Mouse (Mus musculus) urinary bladder, postnatal 4 days (tissue): ENCODE results near the gene Hist1h1e.

Experiments
- DNase-seq, 2 experiments: peaks; one replicate each; pipeline ENCODE4 v3.0.0; 2021 to 2022; ENCODE audit warnings: low spot score in 2 of 2

Hist1h1e gene

GRCm38 (mm10) chr13:23622175-23622671 is at the start of gene Hist1h1e:
Gene Hist1h1e (minus strand): TSS chr13:23622558.
- DNase-seq, result peak; percentile 86 to 91

- DNase-seq, result no peak
These were observed 40.2 kb upstream of the Hist1h1e start for GRCm38 (mm10) chr13:23662536-23662935.

DNA sequence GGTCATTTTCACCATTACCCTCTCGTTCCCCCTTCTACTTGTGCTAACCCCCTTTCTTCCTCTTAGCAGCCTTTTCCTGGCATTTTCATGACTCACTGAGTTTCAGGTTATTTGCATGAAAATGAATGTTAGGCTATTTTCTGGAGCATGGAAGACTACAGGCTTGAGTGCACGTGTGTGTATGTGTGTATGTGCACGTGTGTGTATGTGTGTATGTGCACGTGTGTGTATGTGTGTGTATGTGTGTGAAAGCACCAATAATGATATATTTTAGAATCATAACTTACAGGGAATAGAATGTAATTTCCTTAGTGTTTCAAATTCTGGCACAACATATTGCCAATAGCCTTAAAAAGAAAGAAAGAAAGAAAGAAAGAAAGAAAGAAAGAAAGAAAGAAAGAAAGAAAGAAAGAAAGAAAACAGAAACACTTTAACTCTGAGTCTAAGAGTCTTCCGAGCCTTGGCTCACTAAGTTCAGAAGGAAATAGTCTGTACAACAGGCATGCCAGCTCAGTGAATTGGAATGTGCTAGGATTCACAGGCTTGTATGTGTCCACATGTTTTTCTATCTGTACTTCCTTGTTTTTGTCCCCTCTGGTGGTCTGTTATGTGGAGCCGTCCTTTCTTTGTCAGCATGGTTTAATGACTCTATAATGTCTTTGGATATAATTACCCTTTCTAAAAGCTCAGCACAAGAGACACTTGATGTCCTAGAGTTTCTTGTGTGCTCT is 37.4 kb upstream of the Hist1h1e start:
- DNase-seq, result no peak

DNA sequence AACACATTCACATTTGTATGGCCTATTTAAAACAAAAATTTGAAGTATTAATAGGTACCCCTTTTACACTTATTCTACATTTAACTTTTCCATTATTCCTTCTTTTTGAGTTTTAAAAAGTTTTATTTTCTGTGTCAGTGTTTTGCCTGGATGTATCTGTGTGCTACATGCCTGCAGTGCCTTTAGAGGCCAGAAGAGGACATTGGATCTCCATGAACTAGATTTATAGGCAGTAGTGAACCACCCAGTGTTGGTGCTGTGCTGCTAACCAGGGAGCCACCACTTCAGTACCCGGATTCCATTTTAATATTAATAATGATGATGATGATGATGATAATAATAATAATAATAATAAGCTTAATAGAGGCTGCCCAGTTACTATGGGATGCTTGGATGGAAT is 8.3 kb upstream of the Hist1h1e start:
- no peak for DNase-seq

DNA sequence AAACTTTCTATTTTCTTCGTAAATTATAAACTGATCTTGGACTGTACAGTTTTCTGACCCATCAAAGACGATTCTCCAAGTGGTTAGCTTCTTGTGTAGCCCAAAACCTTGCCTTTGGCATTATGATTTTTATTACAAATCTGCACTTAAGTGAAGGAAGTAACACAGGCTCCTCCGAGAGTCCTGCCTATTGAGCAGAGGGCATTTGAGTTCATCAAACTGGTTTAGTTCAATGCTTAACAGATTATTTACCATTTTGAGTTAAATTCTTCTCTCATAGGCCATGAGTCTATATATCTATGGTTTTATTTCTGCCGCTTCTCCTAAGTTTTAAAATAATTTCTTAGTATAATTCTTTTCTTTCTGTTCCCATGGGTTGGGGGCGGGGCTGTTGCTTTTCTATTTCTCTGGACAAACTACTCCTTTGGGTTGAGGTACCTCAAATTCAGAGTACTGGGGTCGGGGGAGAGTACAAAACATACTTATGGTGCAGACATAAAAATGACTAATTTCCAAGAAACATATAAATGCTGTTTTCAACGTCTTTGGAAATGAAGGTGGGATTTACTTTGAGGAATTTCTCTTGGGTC is 598 bp upstream of the Hist1h1e start:
- DNase-seq, result no peak

DNA sequence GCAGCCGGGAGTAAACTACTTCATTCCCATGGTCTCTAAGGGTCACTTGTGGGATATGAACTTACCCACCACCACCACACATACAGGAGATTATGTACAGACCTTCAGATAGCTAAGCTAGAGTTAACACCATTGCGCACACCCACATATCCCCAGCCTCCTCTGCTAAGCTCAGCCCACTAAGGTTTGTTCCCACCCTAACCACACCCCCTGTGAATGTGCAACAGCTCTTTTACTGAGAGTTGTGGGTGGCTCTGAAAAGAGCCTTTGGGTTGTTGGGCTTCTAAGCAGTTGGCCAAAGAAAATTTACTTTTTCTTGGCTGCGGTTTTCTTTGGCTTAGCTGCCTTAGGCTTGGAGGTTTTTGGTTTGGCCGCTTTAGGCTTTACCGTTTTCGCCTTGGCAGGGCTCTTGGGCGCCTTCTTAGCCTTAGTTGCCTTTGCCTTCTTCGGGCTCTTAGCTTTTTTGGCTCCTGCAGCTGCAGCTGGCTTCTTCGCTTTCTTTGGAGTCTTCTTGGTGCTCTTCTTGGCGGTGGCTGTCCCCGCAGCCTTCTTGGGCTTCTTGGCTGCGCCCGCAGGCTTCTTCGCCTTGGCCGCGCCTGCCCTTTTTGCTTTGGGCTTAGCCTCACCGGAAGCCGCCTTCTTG is 705 bp downstream of the Hist1h1e start:
- peak; percentile 65 to 71 for DNase-seq

DNA sequence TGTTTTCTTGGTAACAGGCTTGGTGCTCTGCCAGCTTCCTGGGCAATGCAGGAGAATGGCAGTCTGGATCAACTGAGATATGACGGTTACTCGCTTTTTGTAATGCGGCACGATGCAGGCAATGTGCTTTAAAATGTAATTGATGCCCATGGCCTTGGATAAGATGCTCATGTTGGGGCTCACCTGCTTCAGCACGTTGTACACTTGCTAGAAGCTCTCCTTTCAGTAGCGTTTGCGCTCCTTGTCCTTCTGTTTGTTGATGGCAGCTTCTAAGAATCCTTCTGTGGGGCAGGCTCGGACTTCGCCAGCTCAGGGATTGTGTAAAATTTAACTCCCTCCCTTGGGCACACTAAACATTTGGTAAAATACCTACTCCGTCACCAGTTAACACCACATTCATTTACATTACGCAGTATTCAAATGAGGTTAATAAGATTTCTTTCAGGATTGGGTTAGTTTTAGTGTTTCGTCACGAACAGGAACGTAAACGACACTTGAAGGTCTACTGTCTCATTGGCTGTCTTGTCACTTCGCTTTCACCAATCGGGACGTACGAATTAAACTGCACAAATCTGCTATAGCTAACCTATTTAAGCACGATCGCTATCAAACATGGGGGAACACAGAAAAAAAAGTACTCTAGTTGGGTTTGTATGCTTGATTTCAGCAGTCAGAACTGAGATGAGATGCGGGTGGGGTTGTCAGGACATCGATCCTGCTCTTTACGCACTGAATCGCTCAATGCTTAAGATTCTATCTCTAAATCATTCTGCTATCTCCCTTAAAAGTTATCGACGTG is 1.4 kb downstream of the Hist1h1e start, which contains the start of gene Hist1h2be:
Gene Hist1h2be, minus strand, starts transcription at position 392 of the 799 bp plus-strand sequence.
- DNase-seq, result peak in 1 of 2 experiments; percentile 37

DNA sequence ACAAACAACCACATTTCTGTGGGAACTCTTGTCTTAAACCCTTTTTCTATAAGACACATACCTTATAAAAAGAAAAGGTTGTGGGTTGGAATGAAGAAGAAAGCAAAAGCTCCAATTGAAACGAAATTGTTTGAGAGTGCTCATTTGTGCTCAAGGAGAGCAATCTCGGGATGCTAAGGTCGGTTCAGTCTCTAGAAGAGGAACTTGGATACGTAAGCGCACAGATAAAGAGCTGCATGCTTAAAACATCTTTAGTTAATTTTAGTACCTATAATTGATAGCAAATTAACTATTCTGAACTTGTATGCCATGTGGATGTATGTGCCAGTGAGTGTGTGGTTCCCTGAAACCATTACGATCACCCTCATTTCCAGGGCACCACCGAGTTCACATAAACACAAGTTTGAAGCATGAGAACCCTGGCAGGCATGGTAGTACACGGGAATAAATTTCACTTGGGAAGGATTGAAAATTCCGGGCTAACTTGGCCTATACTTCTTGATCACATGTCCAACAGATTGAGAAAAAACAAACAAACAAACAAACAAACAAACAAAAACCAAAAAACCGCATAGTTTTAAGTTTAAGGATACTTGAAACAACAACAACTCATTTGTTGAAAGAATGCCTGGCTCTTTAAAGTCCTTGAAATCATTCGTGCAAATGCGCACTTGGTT is 2.2 kb downstream of the Hist1h1e start:
- DNase-seq, result no peak

DNA sequence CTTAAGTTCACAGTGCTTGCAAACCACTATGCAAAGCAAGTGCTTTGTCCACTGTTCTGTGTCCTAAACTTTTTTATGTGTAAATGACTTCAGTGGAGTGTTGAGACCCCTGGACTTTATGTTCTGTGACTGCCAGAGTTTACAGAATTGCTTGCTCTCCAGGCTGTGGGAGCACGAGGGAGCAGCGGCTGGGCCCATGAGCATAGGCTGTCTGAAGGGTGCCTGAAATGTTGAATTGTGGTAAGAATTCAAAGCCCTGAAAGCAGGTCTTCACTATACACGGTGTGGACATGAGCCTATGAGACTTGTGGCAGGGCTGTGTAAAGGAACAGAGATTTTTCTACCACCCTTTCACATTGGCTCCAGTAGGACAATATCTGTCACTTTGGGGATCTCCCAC is 10.7 kb downstream of the Hist1h1e start:
- DNase-seq, result no peak

- no peak for DNase-seq
These were observed 12.0 kb downstream of the Hist1h1e start for GRCm38 (mm10) chr13:23610393-23610792.

GRCm38 (mm10) chr13:23609844-23610243 is 12.5 kb downstream of the Hist1h1e start:
- no peak for DNase-seq

- no peak for DNase-seq
These were observed 13.1 kb downstream of the Hist1h1e start for GRCm38 (mm10) chr13:23609209-23609608.

DNA sequence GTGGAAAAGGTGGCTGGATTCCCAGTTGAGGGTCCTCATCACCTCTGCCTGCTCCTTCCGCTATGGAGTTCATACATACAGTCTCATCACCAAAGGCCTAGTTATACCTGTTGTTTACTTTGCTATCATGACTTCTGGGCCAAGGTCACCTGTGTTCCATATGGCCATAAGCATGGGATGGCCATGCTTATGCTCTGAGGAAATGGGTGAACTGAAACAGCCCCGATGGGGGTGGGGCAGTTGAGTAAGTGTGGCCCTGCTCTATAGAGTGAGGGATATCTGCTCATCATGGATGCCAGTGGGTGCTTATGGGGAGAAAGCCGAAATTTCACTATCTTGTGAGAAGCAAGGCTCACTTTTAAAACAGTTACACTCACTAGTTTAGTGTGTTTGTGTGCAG is 17.3 kb downstream of the Hist1h1e start:
- no peak for DNase-seq

- no peak for DNase-seq
These were observed 17.9 kb downstream of the Hist1h1e start for GRCm38 (mm10) chr13:23604452-23604851.

- DNase-seq, result no peak
These were observed 19.1 kb downstream of the Hist1h1e start for GRCm38 (mm10) chr13:23603182-23603699.

DNA sequence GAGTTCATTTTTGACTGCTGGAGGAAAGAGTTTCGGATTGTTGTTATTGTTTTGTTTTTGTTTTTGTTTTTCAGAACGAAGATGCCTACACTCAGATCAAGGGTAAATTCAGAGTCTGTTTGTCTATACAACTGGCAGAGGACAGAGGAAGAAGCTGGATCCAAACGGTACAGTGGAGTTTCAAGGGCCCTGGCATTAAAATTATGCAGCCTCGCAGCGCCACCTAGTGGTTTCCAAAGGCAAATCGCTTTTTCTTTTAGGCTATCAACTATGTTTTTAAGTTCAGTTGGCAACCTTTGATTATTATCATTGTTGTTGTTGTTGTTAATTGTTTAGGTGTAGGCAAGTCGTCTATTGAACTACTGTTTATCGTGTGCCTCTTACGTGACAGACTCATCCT is 24.4 kb downstream of the Hist1h1e start:
- peak; percentile 56 to 82 for DNase-seq

DNA sequence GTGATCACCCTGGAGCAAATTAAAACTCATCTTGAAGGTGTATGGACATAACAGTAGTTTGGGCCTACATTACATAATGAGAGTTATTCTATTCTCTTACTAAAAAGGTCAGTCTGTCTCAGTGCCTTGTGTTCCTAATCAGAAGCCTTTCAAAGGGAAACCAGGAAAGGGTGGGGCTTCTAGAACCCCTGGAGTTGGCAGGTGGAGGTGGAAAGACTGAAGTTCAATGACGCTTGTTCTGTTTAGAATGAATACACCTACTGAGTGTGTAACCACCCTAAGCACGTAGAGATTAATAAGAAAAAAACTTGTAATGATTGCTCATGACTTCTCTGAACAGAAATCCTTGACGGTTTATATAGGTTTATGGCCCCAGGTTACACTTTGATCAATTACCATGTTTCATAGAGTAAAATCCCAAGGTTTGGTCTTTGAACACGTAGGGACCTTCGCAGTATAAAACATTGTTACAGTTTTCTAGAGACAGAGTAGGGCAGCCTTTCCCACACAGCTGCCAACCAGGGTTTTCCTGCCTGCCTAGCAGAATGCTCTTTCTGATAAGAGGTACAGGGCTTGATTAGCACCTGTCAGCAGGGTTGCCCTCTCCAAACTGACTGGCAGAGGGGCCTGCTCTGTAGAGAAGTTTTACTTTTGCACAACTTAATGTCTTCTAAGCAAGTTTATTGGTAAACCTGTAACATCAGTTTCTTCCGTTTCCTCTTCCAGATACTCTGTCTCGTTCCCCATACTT is 26.6 kb downstream of the Hist1h1e start:
- DNase-seq, result no peak

DNA sequence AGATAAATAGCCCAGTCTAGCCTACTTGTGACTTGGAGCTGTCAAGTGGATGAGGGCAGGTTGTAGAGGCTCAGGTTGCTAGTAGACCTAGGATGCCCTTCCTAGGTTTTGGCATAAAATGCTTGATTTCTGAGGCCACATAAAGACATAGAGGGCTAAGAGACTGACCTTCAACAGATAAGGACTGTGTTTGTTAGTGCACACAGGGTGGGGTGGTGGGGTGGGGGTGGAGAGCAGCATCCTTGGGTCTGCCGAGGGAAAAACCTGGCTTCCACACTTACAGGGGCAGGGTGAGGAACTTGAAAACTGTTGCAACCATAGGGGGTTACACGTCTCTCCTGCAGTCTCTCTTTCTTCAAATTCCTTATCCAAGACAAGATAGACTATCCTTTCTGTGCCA is 27.2 kb downstream of the Hist1h1e start:
- DNase-seq, result no peak

- no peak for DNase-seq
These were observed 29.1 kb downstream of the Hist1h1e start for GRCm38 (mm10) chr13:23593051-23593770.

DNA sequence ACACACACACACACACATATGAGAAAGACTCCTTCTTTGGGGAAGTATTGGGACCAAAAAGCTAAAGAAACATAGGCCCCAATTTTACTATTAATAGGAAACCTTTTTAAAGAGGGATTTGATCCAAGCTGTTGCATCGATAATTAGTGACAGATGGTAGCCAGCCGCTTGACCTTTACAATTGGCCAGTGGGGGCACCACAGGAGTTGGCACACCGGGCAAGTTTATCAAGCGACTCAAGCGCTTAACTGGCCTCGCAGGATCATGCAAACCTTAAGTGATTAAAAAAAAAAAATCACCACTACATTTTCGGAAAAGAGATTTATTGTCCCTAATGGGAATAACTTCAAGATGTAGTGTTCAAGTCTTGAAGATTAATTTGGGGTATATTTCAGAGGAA is 29.7 kb downstream of the Hist1h1e start:
- no peak for DNase-seq
